Mouse (Mus musculus) spleen, adult 2 months (tissue): ENCODE data around the gene Car14. TPM values are rescaled to one million over a fixed set of nuclear protein-coding genes. Genes with fewer than 3 reads are reported as not detected.
A peak's percentile ranks its signal among the peaks of the same experiment; 100 is the strongest.
"Not testable (repeated sequence)": the region's sequence is repeated elsewhere in the genome, so short reads cannot be mapped to it uniquely, and the experiment has no call there.

Experiments
- DNase-seq, 2 experiments: peaks; one replicate each; pipeline versions ENCODE4 v3.0.0 to v3.0.0-alpha.2; 2012 to 2021; ENCODE audit warnings: low spot score in 2 of 2, low read depth in 1 of 2
- H3K27ac ChIP-seq: fragments of 200-500 bp; 2 replicates; pipeline ENCODE4 v1.5.1; 2012; ENCODE audit warnings: low read length, inconsistent platforms; ENCODE audit not compliant: insufficient read depth
- H3K27me3 ChIP-seq: fragments of 200-500 bp; 2 replicates; pipeline ENCODE4 v1.6.1; 2012; ENCODE audit warnings: mild to moderate bottlenecking, moderate library complexity, low read length, inconsistent platforms; ENCODE audit not compliant: control insufficient read depth, insufficient read depth
- H3K36me3 ChIP-seq: fragments of 200-500 bp; 2 replicates; pipeline ENCODE4 v1.6.1; 2012; ENCODE audit warnings: mild to moderate bottlenecking, low read length, inconsistent platforms; ENCODE audit not compliant: control insufficient read depth, insufficient read depth
- H3K4me1 ChIP-seq: fragments of 200-500 bp; 2 replicates; pipeline ENCODE4 v1.6.1; 2011; ENCODE audit warnings: inconsistent platforms; ENCODE audit not compliant: control insufficient read depth, insufficient read depth, insufficient read length
- H3K4me3 ChIP-seq: fragments of 200-500 bp; 2 replicates; pipeline ENCODE4 v1.5.1; 2011; ENCODE audit warnings: mild to moderate bottlenecking, inconsistent platforms; ENCODE audit not compliant: insufficient read depth, insufficient read length; ENCODE audit errors: extremely low read depth
- CTCF ChIP-seq: fragments of 200-500 bp; IDR thresholded peaks from 2 replicates; pipeline ENCODE4 v1.5.1; 2011; ENCODE audit warnings: mild to moderate bottlenecking, inconsistent platforms; ENCODE audit not compliant: insufficient read depth, insufficient read length, insufficient replicate concordance; ENCODE audit errors: extremely low read depth
- POLR2A ChIP-seq: fragments of 200-500 bp; IDR thresholded peaks from 2 replicates; pipeline ENCODE4 v1.6.1; 2011; ENCODE audit warnings: low read depth, low read length, inconsistent platforms
- WGBS: fragments of 180-500 bp; shearing (Covaris S2); methylation state at CpG from one replicate; pipeline ENCODE4 v1.1.7; 2018; 5-methylcytosine and 5-hydroxymethylcytosine counted together
- polyA plus RNA-seq: library from polyadenylated mRNA; depleted of rRNA; stranded (reverse); fragments of >200 nt; gene quantifications from 2 replicates; pipeline ENCODE4 v1.2.3, GENCODE M21; 2012

Gene Car14
- polyA plus RNA-seq, 1 experiment = 0.50 TPM

DNA sequence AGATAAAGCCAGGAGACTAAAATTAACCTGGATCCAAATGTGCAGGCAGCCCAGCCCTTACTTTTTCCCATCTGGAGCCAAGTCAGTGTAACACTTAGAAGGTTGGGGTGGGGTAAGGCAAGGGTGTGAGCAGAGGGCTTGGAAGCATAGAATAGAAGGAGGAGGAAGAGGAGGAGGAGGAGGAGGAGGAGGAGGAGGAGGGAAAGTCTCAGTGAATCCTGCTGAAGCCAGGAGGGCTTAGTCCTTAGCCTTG, 2.2 kb downstream of the Car14 start:
- Histone ChIP-seq H3K4me3 (no peak overlapping the region), H3K27me3 (peaks cover 15% of the 10 kb centered on the region), H3K36me3 (no peaks in the 10 kb centered on the region), H3K4me1 (peaks cover 7% of the 10 kb centered on the region; the same call in 1 of the 2 replicates), H3K27ac (no peak overlapping the region)
- TF ChIP-seq CTCF (no peak), POLR2A (no peak)
- DNase-seq = no peak

DNA sequence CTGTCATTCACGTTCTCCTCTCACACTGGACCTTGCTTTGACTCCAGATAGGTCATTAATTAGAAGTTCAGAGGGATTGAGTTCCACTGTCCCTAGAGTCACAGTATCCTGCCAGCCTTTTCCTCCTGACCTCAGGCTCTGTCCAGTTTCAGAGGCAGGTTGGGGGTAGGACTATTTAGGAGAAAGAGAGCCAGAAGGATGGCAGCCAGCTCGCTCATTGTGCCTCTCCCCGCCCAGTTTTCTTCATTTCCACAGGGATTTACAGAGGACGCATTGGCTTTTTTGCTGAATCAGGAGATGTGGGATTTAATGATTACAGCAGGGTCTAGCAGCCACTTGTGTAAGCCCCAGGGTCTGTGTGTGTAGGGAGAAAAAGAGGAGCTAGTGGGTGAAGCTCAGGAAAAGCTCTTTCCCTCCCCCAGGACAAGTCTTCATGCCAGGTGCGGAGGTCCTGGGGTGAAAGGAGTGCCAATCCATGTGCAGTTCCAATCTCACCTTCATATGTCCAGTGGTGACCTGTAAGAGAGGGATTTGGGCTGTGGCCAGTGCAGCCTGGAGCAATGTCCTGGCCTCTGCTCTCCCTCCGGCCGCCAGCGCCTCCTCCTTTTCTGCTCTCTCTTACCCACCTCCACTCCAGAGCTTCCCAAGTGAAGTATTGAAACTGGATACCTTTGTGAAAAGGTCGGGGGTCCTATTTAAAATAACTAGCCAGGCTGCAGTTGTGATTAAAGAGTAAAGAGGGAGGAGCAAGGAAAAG, 2.7 kb downstream of the Car14 start:
- WGBS = 80% methylated on average over 9 of the region's 9 CpGs
- no peak overlapping the region for H3K4me3 ChIP-seq
- no peak overlapping the region for H3K27ac ChIP-seq
- H3K27me3 ChIP-seq = peaks cover 15% of the 10 kb centered on the region
- no peak for DNase-seq
- TF ChIP-seq CTCF (no peak), POLR2A (no peak)
- H3K4me1 ChIP-seq = peaks cover 7% of the 10 kb centered on the region; the same call in 1 of the 2 replicates
- no peaks in the 10 kb centered on the region for H3K36me3 ChIP-seq

DNA sequence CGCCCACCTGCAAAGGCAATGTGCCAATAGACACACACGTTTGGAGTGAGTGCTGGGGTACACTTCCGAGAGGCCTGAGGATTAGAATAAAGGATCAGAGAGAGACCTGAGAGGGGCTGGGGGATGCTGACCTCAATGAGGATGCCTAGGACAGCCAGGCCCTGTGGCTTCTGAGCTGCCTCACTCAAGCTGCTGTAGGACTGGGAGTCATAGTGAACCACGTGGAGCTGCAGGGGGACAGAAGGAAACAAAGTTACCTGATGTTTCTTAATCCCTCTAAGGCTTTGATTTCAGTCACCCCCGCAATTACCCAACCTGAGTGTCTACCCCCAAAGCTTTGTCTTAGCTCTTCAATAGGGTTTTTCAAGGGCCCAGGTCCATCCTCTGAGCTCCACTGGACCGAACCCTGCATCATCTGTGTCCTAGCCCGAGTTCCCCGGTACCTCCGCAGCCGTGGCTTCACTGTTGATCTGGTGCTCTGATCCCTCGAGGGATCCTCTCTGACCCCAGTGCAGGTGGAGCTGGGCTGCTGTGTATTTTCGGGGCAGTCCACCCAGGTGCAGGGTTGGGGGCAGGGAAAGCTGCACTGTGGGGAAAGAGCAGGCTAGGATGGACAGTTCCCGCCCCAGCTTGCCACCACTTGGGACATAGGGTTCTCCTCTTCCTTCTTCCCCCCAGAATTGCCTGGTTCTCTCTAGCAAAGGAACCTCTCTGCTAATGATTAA, 4.5 kb downstream of the Car14 start:
- H3K4me3 ChIP-seq = no peak overlapping the region
- H3K27ac ChIP-seq = no peak overlapping the region
- TF ChIP-seq POLR2A (no peak), CTCF (no peak)
- no peak for DNase-seq
- H3K27me3 ChIP-seq = peaks cover 8% of the 10 kb centered on the region
- H3K36me3 ChIP-seq = no peaks in the 10 kb centered on the region
- H3K4me1 ChIP-seq = 0 out of 2 replicates have a peak, but pooled peaks cover 3% of the 10 kb centered on the region
- WGBS = 66% methylated on average over 13 of the region's 13 CpGs

DNA sequence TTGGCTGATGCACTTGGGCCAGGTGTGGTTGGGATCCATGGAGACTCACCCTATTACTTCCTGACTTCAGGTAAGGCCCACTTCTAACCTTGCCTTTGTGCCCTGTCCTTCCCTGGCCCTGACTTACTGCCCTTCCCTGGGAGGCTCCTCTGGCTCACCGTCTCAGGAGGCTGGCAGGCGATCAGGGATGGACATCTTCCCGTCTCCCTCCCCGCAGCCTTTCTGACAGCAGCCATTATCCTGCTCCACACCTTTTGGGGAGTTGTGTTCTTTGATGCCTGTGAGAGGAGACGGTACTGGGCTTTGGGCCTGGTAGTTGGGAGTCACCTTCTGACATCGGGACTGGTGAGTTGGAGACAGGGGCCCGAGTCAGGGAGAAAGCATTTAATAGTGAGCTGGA, 9.0 kb downstream of the Car14 start:
- not testable (repeated sequence) for H3K27me3 ChIP-seq, H3K27ac ChIP-seq, DNase-seq, H3K4me3 ChIP-seq, H3K36me3 ChIP-seq
- peaks cover 14% of the 10 kb centered on the region; the same call in 1 of the 2 replicates for H3K4me1 ChIP-seq
- WGBS = 95% methylated on average over 7 of the region's 7 CpGs

DNA sequence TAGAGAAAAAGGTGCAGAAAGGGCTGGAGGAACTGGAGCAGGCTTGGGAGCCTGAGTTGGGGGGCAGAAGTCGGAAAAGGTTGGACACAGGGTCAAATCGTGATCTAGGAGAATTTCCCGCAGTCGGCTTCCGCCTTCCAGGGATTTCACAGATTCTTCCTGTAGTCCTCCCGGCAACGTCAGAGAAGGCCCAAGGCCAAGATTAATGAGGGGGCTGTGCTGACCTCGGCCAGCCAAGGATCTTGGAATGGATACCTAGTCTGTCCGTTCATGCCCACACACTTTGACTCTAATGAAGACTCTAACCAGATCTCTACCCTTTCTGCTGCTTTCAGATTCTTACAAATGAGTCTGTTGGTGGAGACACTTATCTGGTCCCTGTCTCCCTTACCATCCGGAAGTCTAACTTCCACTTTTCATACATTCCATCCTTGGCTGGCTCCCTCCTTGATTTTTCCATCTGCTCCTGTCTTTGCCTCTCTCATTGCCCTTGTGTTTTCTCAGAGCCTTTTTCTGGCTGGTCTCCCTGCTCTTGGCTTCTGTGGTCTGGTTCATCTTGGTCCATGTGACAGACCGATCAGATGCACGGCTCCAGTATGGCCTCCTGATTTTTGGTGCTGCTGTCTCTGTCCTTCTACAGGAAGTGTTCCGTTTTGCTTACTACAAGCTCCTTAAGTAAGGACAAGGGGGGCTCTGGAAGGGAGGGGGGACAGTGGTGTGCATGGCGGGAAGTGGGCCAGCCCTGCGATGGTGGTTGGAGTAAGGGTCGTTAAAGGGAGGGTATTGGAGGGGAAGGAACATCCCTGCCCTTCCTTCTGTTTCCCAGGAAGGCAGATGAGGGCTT, 10.0 kb downstream of the Car14 start:
- peak overlapping the region; percentile 68 for H3K27ac ChIP-seq
- H3K36me3 ChIP-seq = no peaks in the 10 kb centered on the region
- 7% methylated on average over 16 of the region's 16 CpGs for WGBS
- peak in 1 of 2 experiments; percentile 11 for DNase-seq
- TF ChIP-seq POLR2A = no peak
- no peak for TF ChIP-seq CTCF
- H3K4me3 ChIP-seq = peak overlapping the region; percentile 65
- H3K27me3 ChIP-seq = no peaks in the 10 kb centered on the region
- H3K4me1 ChIP-seq = peaks cover 14% of the 10 kb centered on the region; the same call in 1 of the 2 replicates

DNA sequence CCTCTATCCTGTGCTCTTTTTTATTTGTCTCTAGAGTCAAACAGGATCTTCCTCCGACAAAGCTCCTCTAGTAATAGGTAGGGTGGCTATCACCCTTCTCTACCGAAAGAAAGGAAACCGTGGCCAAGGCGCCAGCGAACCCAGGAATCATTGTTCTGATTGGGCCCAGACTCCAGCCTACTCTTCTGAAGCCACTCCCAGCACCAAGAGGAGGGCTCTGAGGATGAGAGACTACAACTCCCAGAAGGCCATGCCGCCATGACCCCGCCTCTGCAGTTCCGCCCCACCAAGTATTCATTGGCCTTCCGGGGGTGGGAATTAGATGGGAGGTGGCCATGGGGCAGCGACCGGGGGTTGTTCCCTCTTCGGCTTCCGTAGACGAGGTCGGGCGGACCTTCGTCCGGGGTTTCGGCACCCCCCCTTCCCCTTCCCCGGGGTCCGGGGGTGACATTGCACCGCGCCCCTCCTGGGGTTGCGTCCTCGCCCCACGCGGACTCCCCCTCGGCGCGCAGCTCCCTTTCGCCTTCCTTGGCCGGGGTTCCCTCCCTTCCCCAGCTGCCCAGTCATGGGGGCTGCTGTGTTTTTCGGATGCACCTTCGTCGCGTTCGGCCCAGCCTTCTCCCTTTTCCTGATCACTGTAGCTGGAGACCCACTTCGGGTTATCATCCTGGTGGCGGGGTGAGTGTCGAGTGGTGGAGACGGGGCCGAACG, 10.7 kb downstream of the Car14 start, which contains the start of gene Aph1a:
TSS of gene Aph1a (plus strand) at position 364 of the 711 bp plus-strand sequence.
- Histone ChIP-seq H3K4me3 (peak within 1 kb of the TSS; percentile 65), H3K27ac (peak within 1 kb of the TSS; percentile 71), H3K4me1 (peaks cover 14% of the 10 kb centered on the region; the same call in 1 of the 2 replicates)
- TF ChIP-seq POLR2A = peak; percentile 24; the same call in 1 of the 2 replicates
- H3K27me3 ChIP-seq, H3K36me3 ChIP-seq: not testable (repeated sequence)
- peak; percentile 95 for DNase-seq
- 1% methylated on average over 28 of the region's 43 CpGs for WGBS
